Mouse (Mus musculus) kidney, adult 11 months (tissue): Measurements from ENCODE around the gene Pigh.

Experiments used
- DNase-seq: peaks from one replicate; pipeline ENCODE4 v3.0.0; 2022

Pigh gene

GRCm38 (mm10) chr12:79089182-79089812 is at the start of gene Pigh:
TSS of gene Pigh (minus strand) at chr12:79089651.
- peak; percentile 85 for DNase-seq

GRCm38 (mm10) chr12:79138999-79139398 is 49.5 kb upstream of the Pigh start:
- DNase-seq = no peak

- no peak for DNase-seq
Measured at GRCm38 (mm10) chr12:79136949-79137348, 47.5 kb upstream of the Pigh start.

- DNase-seq = peak; percentile 12
Measured at GRCm38 (mm10) chr12:79135105-79135504, 45.7 kb upstream of the Pigh start.

GRCm38 (mm10) chr12:79134676-79135075 is 45.2 kb upstream of the Pigh start:
- DNase-seq = no peak

- no peak for DNase-seq
Measured at GRCm38 (mm10) chr12:79131706-79132460, 42.4 kb upstream of the Pigh start.

GRCm38 (mm10) chr12:79131178-79131675 is 41.8 kb upstream of the Pigh start:
- DNase-seq = no peak

GRCm38 (mm10) chr12:79130299-79131177 is 41.1 kb upstream of the Pigh start, which contains the start of gene Arg2:
TSS of gene Arg2 (plus strand) at chr12:79130777.
- peak; percentile 78 for DNase-seq

- DNase-seq = no peak
Measured at GRCm38 (mm10) chr12:79122820-79123219, 33.4 kb upstream of the Pigh start.

- peak; percentile 41 for DNase-seq
Measured at GRCm38 (mm10) chr12:79118991-79119390, 29.5 kb upstream of the Pigh start.

GRCm38 (mm10) chr12:79105312-79105711 is 15.9 kb upstream of the Pigh start:
- peak; percentile 44 for DNase-seq

GRCm38 (mm10) chr12:79104544-79104943 is 15.1 kb upstream of the Pigh start:
- no peak for DNase-seq

GRCm38 (mm10) chr12:79103773-79104172 is 14.3 kb upstream of the Pigh start:
- peak; percentile 73 for DNase-seq

- DNase-seq = no peak
Measured at GRCm38 (mm10) chr12:79097106-79097752, 7.8 kb upstream of the Pigh start.

GRCm38 (mm10) chr12:79092569-79092968 is 3.1 kb upstream of the Pigh start:
- DNase-seq = peak; percentile 81

- no peak for DNase-seq
Measured at GRCm38 (mm10) chr12:79073362-79073761, 16.1 kb downstream of the Pigh start.

- no peak for DNase-seq
Measured at GRCm38 (mm10) chr12:79072576-79072975, 16.9 kb downstream of the Pigh start.

- DNase-seq = no peak
Measured at GRCm38 (mm10) chr12:79070736-79071333, 18.6 kb downstream of the Pigh start.

- no peak for DNase-seq
Measured at GRCm38 (mm10) chr12:79069916-79070315, 19.5 kb downstream of the Pigh start.

- DNase-seq = peak; percentile 77
Measured at GRCm38 (mm10) chr12:79069187-79069608, 20.3 kb downstream of the Pigh start.

GRCm38 (mm10) chr12:79068306-79068705 is 21.1 kb downstream of the Pigh start:
- peak; percentile 79 for DNase-seq

GRCm38 (mm10) chr12:79067526-79067925 is 21.9 kb downstream of the Pigh start:
- peak; percentile 84 for DNase-seq
